ENCODE assay signal across 14 mouse cellular contexts in the genomic region with DNA sequence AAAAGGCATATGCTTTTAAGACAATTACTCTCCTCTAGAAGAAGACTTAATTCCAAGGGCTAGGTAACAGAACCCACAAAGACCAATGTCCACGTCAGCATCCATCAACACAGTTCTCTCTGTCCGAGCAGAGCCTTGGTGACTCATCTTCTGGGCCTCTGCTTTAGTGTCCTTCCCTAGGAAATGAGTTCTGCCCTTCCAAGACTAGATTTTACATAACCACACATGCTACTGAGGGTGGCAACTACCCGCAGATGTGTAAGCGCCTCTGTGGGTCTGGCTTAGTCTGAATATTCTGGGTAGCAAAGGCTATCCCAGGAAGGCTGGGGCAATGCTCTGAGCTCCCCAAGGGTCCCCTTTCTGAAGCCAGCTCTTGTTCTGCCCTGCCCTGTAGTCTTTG.
"Had no signal": no experiment of that assay in that cellular context is flagged by ENCODE, and none has a peak within 500 bp of the region (broad histone marks: within the 10 kb centered on the region; RNA-seq: fewer than 3 reads in every experiment).

No protein-coding gene starts in this region.

- DNase-seq: kidney, adult 2 months; liver; liver, embryonic 13.5 days; liver, postnatal 0 days; lung, postnatal 14 days; right cerebral cortex, adult 18-20 months; right cerebral cortex, postnatal 25 days; thymus, adult 2 months; thymus, postnatal 25 days had no signal

- H3K4me3 ChIP-seq: kidney, embryonic 15.5 days; limb, embryonic 12.5 days; liver, embryonic 13.5 days; lung, embryonic 15.5 days; midbrain, embryonic 12.5 days had no signal

- H3K9ac ChIP-seq: kidney, embryonic 15.5 days; limb, embryonic 12.5 days; liver, embryonic 13.5 days; liver, postnatal 0 days; lung, embryonic 15.5 days; midbrain, embryonic 12.5 days had no signal

- H3K9me3 ChIP-seq: kidney, embryonic 15.5 days; limb, embryonic 12.5 days; liver, embryonic 13.5 days; lung, embryonic 15.5 days; midbrain, embryonic 12.5 days had no signal

- H3K4me2 ChIP-seq: kidney, embryonic 15.5 days; limb, embryonic 12.5 days; liver, embryonic 13.5 days; lung, embryonic 15.5 days; midbrain, embryonic 12.5 days had no signal

- H3K4me1 ChIP-seq: limb, embryonic 12.5 days; midbrain, embryonic 12.5 days had no signal

- ATAC-seq: liver, postnatal 0 days; midbrain, embryonic 16.5 days had no signal

- H3K27ac ChIP-seq: kidney, embryonic 15.5 days; limb, embryonic 12.5 days; liver, embryonic 13.5 days; lung, embryonic 15.5 days; midbrain, embryonic 12.5 days had no signal

- H3K27me3 ChIP-seq: kidney, embryonic 15.5 days; limb, embryonic 12.5 days; liver, embryonic 13.5 days; lung, embryonic 15.5 days; midbrain, embryonic 12.5 days had no signal
